Mouse (Mus musculus) lung, embryonic 16.5 days (tissue): Measurements from ENCODE around the gene Iltifb. TPM values are rescaled to one million over a fixed set of nuclear protein-coding genes. Genes with fewer than 3 reads are reported as not detected.
"Not testable (repeated sequence)": the region's sequence is repeated elsewhere in the genome, so short reads cannot be mapped to it uniquely, and the experiment has no call there.

Experiments
- ATAC-seq: fragments of 200-750 bp; cut with Nextera tagmentation; 2 replicates; pipeline ENCODE4 v1.8.0; 2017; ENCODE audit warnings: low read depth, mild to moderate bottlenecking, moderate library complexity
- H3K27ac ChIP-seq: fragments of 300-500 bp; sonication (generic); 2 replicates; pipeline ENCODE4 v1.5.1; 2014; ENCODE audit warnings: mild to moderate bottlenecking, control low read depth, low read length
- H3K27me3 ChIP-seq: fragments of 300-500 bp; sonication (generic); 2 replicates; pipeline ENCODE4 v1.6.1; 2014; ENCODE audit warnings: low read depth, low read length, mixed read lengths; ENCODE audit not compliant: control insufficient read depth, insufficient read depth
- H3K36me3 ChIP-seq: fragments of 300-500 bp; sonication (generic); 2 replicates; pipeline ENCODE4 v1.6.1; 2014; ENCODE audit warnings: low read length; ENCODE audit not compliant: control insufficient read depth, insufficient read depth
- H3K4me1 ChIP-seq: fragments of 300-500 bp; sonication (generic); replicated peaks from 2 replicates; pipeline ENCODE4 v1.6.1; 2014; ENCODE audit warnings: low read length, mixed read lengths; ENCODE audit not compliant: control insufficient read depth, insufficient read depth
- H3K4me2 ChIP-seq: fragments of 300-500 bp; sonication (generic); 2 replicates; pipeline ENCODE4 v1.6.1; 2014; ENCODE audit warnings: low read depth, low read length, control low read depth
- H3K4me3 ChIP-seq: fragments of 300-500 bp; sonication (generic); 2 replicates; pipeline ENCODE4 v1.5.1; 2014; ENCODE audit warnings: mild to moderate bottlenecking, low read length, control low read depth
- H3K9ac ChIP-seq: fragments of 300-500 bp; sonication (generic); 2 replicates; pipeline ENCODE4 v1.6.1; 2014; ENCODE audit warnings: low read length, control low read depth
- H3K9me3 ChIP-seq: fragments of 300-500 bp; sonication (generic); 2 replicates; pipeline ENCODE4 v1.6.1; 2016; ENCODE audit warnings: low read length; ENCODE audit not compliant: control insufficient read depth
- WGBS: fragments of 180-500 bp; shearing (Covaris S2); extraction: QIAGEN DNeasy Blood & Tissue Kit; methylation state at CpG from one replicate; pipeline ENCODE4 v1.1.7; 2014; 5-methylcytosine and 5-hydroxymethylcytosine counted together
- polyA plus RNA-seq: library from polyadenylated mRNA; unstranded; fragments of >200 nt; fragmentation: Nextera tagmentation; extraction: Ambion mirVana; gene quantifications from 2 replicates; pipeline ENCODE4 v1.2.1, GENCODE M21; 2015

Iltifb gene
- polyA plus RNA-seq, 1 experiment from 2014 or later: not detected

- not testable (repeated sequence) for ATAC-seq, H3K9ac ChIP-seq, H3K4me2 ChIP-seq, H3K9me3 ChIP-seq, H3K4me1 ChIP-seq, H3K36me3 ChIP-seq, H3K27ac ChIP-seq, H3K27me3 ChIP-seq, H3K4me3 ChIP-seq
- no CpG with 5 or more reads among the region's 2 CpGs for whole genome bisulfite sequencing
Measured at GRCm38 (mm10) chr10:118271416-118271815, 23.4 kb downstream of the Iltifb start.

GRCm38 (mm10) chr10:118268812-118269211 is 26.0 kb downstream of the Iltifb start:
- not testable (repeated sequence) for H3K9me3 ChIP-seq, H3K36me3 ChIP-seq, H3K27me3 ChIP-seq, H3K27ac ChIP-seq, ATAC-seq, H3K9ac ChIP-seq, H3K4me3 ChIP-seq, H3K4me2 ChIP-seq, H3K4me1 ChIP-seq
- 100% methylated on average over 1 of the region's 8 CpGs for whole genome bisulfite sequencing

GRCm38 (mm10) chr10:118258388-118258787 is 36.5 kb downstream of the Iltifb start, which contains the start of gene Gm32802:
Gm32802 (plus strand) TSS chr10:118258688.
- H3K36me3 ChIP-seq, H3K27me3 ChIP-seq, ATAC-seq, H3K9ac ChIP-seq, H3K4me2 ChIP-seq, H3K9me3 ChIP-seq, H3K4me1 ChIP-seq, H3K27ac ChIP-seq, H3K4me3 ChIP-seq: not testable (repeated sequence)
- WGBS: no CpG with 5 or more reads among the region's 13 CpGs

- H3K4me2 ChIP-seq: no peak overlapping the region
- 35% methylated on average over 10 of the region's 10 CpGs for WGBS
- H3K4me3 ChIP-seq: no peak overlapping the region
- no peaks in the 10 kb centered on the region for H3K27me3 ChIP-seq
- H3K27ac ChIP-seq: no peak overlapping the region
- ATAC-seq: no peak
- no peaks in the 10 kb centered on the region for H3K36me3 ChIP-seq
- H3K9me3 ChIP-seq: no peaks in the 10 kb centered on the region
- no peak overlapping the region for H3K9ac ChIP-seq
- H3K4me1 ChIP-seq: no peaks in the 10 kb centered on the region
Measured at GRCm38 (mm10) chr10:118250852-118251295, 44.0 kb downstream of the Iltifb start.

- not testable (repeated sequence) for H3K4me1 ChIP-seq, H3K27me3 ChIP-seq, H3K4me3 ChIP-seq, ATAC-seq, H3K9ac ChIP-seq, H3K27ac ChIP-seq, H3K36me3 ChIP-seq, H3K9me3 ChIP-seq, H3K4me2 ChIP-seq
- WGBS: 57% methylated on average over 11 of the region's 11 CpGs
Measured at GRCm38 (mm10) chr10:118249006-118249595, 45.7 kb downstream of the Iltifb start.

GRCm38 (mm10) chr10:118240680-118241079 is 54.2 kb downstream of the Iltifb start, which contains the start of gene Gm32717:
Gm32717 (minus strand) TSS chr10:118240780.
- not testable (repeated sequence) for H3K4me1 ChIP-seq, H3K36me3 ChIP-seq, H3K9me3 ChIP-seq, H3K27ac ChIP-seq, H3K27me3 ChIP-seq, H3K9ac ChIP-seq, H3K4me2 ChIP-seq, H3K4me3 ChIP-seq, ATAC-seq
- WGBS: no CpG with 5 or more reads among the region's 13 CpGs

Other genes with a start within 250 kb of the Iltifb start
- gene Mdm1, start 153.2 kb downstream of the Iltifb start, polyA plus RNA-seq: 42.8 and 44.5 TPM in 2 replicates
- gene Il22, start 90.1 kb downstream of the Iltifb start, polyA plus RNA-seq: not detected in 2 replicates
- not detected in 2 replicates for gene Gm32717, start 54.3 kb downstream of the Iltifb start, polyA plus RNA-seq
- gene Gm32802, start 36.4 kb downstream of the Iltifb start, polyA plus RNA-seq: not detected in 2 replicates
- not detected in 2 replicates for gene Gm9040, start 31.9 kb upstream of the Iltifb start, polyA plus RNA-seq
- not detected in 2 replicates for gene Gm9044, start 37.4 kb upstream of the Iltifb start, polyA plus RNA-seq
- 0.06 TPM in 1 of 2 replicates, not detected in the other for gene Gm9045, start 42.8 kb upstream of the Iltifb start, polyA plus RNA-seq
- not detected in 2 replicates for gene Gm9046, start 48.2 kb upstream of the Iltifb start, polyA plus RNA-seq
- gene Gm9048, start 53.6 kb upstream of the Iltifb start, polyA plus RNA-seq: not detected in 2 replicates
- 0.06 TPM in 1 of 2 replicates, not detected in the other for gene Gm9049, start 59.1 kb upstream of the Iltifb start, polyA plus RNA-seq
- not detected in 2 replicates for gene Ifng, start 146.0 kb upstream of the Iltifb start, polyA plus RNA-seq